Mouse (Mus musculus): Measurements from ENCODE around the gene Gm14399. TPM values are rescaled to one million over a fixed set of nuclear protein-coding genes. Genes with fewer than 3 reads are reported as not detected.
"Not testable (repeated sequence)": the region's sequence is repeated elsewhere in the genome, so short reads cannot be mapped to it uniquely, and the experiment has no call there.

Gene Gm14399
- total and polyA plus RNA-seq, 3 experiments: 6.7 to 16.5 (median 6.9) TPM

DNA sequence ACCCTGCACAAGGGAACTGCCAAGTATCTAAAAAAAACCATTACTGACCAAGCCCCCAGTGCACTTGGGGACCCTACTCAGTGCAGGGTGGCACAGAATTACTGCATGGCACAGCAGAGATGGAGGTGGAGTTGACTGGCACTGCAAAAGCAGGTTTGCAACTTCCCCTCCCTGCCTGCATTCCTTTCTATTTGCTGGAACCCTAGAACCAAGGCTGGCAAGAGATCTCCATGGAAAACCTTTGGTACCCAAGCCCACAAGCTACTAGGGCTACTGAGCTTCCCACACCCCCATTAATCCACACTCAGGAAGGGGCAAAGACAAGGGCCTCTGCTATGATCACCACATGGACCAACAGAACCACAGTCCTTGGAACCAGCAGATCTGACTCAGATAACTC, 1.2 kb downstream of the Gm14399 start:
- H3K9ac ChIP-seq (ENCODE audit: insufficient read depth, low read depth); H3K27ac ChIP-seq (ENCODE audit: insufficient read depth, low read depth); dilution Hi-C loops (cut with MboI; ENCODE audit: extremely low pct_ligation_motif_present, extremely low pct_unique_long_range_greater_than_20kb, low sequenced_read_pairs); H3K36me3 ChIP-seq (replicated peaks in 1 of 2; ENCODE audit: control insufficient read depth in 1 of 2, insufficient read depth in 1 of 2, low read length in 1 of 2); H3K27me3 ChIP-seq (replicated peaks); DNase-seq (ENCODE audit: extremely low read depth); H3K4me2 ChIP-seq (ENCODE audit: insufficient read depth, low read depth, poor library complexity, severe bottlenecking); H3K4me1 ChIP-seq (ENCODE audit: control insufficient read depth in 1 of 2, insufficient read depth in 2 of 2); H3K4me3 ChIP-seq (replicated peaks in 1 of 3; ENCODE audit: low read depth in 2 of 3, low read length in 2 of 3, poor library complexity in 1 of 3); in situ Hi-C loops (cut with MboI; ENCODE audit: low pct_ligation_motif_present, low pct_unique_long_range_greater_than_20kb, low sequenced_read_pairs); H3K79me2 ChIP-seq (replicated peaks; ENCODE audit: control insufficient read depth, extremely low read depth, insufficient read depth, poor library complexity, severe bottlenecking); H3K9me3 ChIP-seq (replicated peaks; ENCODE audit: low read length): not testable (repeated sequence)

Other genes with a start within 250 kb of the Gm14399 start
- gene Gm14444, start 131.8 kb downstream of the Gm14399 start, total RNA-seq (2012; rRNA removed): 8.1 and 9.2 TPM in 2 replicates
- 22.5 and 26.3 TPM in 2 replicates for gene Gm14444, start 131.8 kb downstream of the Gm14399 start, total RNA-seq (2014; rRNA removed)
- gene Gm14444, start 131.8 kb downstream of the Gm14399 start, polyA plus RNA-seq (2012; ENCODE audit: insufficient read length, low read depth): 8.6 and 10.8 TPM in 2 replicates
- gene Gm14393, start 74.2 kb downstream of the Gm14399 start, total RNA-seq (2012; rRNA removed): 1.6 and 2.0 TPM in 2 replicates
- 4.0 and 7.2 TPM in 2 replicates for gene Gm14393, start 74.2 kb downstream of the Gm14399 start, total RNA-seq (2014; rRNA removed)
- 2.2 and 3.2 TPM in 2 replicates for gene Gm14393, start 74.2 kb downstream of the Gm14399 start, polyA plus RNA-seq (2012; ENCODE audit: insufficient read length, low read depth)
- gene Gm14443, start 33.9 kb upstream of the Gm14399 start, total RNA-seq (2012; rRNA removed): 2.9 and 3.1 TPM in 2 replicates
- gene Gm14443, start 33.9 kb upstream of the Gm14399 start, total RNA-seq (2014; rRNA removed): 2.7 and 3.0 TPM in 2 replicates
- 1.9 and 2.0 TPM in 2 replicates for gene Gm14443, start 33.9 kb upstream of the Gm14399 start, polyA plus RNA-seq (2012; ENCODE audit: insufficient read length, low read depth)
- 13.4 and 13.5 TPM in 2 replicates for gene Gm14391, start 64.9 kb upstream of the Gm14399 start, total RNA-seq (2012; rRNA removed)
- 14.3 and 15.4 TPM in 2 replicates for gene Gm14391, start 64.9 kb upstream of the Gm14399 start, total RNA-seq (2014; rRNA removed)
- 11.3 and 15.2 TPM in 2 replicates for gene Gm14391, start 64.9 kb upstream of the Gm14399 start, polyA plus RNA-seq (2012; ENCODE audit: insufficient read length, low read depth)
- not detected in 2 replicates for gene Gm14440, start 133.1 kb upstream of the Gm14399 start, total RNA-seq (2012; rRNA removed)
- gene Gm14440, start 133.1 kb upstream of the Gm14399 start, total RNA-seq (2014; rRNA removed): 3.4 TPM in 1 of 2 replicates, not detected in the other
- 3.6 and 4.0 TPM in 2 replicates for gene Gm14440, start 133.1 kb upstream of the Gm14399 start, polyA plus RNA-seq (2012; ENCODE audit: insufficient read length, low read depth)
- 11.5 and 13.3 TPM in 2 replicates for gene Gm4631, start 196.2 kb upstream of the Gm14399 start, total RNA-seq (2012; rRNA removed)
- 21.4 and 24.8 TPM in 2 replicates for gene Gm4631, start 196.2 kb upstream of the Gm14399 start, total RNA-seq (2014; rRNA removed)
- 22.8 and 23.8 TPM in 2 replicates for gene Gm4631, start 196.2 kb upstream of the Gm14399 start, polyA plus RNA-seq (2012; ENCODE audit: insufficient read length, low read depth)
- gene Zfp968, start 230.4 kb upstream of the Gm14399 start, total RNA-seq (2012; rRNA removed): 2.9 and 3.1 TPM in 2 replicates
- 8.0 and 9.0 TPM in 2 replicates for gene Zfp968, start 230.4 kb upstream of the Gm14399 start, total RNA-seq (2014; rRNA removed)
- 1.3 and 1.5 TPM in 2 replicates for gene Zfp968, start 230.4 kb upstream of the Gm14399 start, polyA plus RNA-seq (2012; ENCODE audit: insufficient read length, low read depth)

Data from CH12.LX (cell line).